Mouse (Mus musculus) intestine, embryonic 14.5 days (tissue): ENCODE measurements around the gene Mctp1. TPM values are rescaled to one million over a fixed set of nuclear protein-coding genes. Genes with fewer than 3 reads are reported as not detected.

Experiments used
- ATAC-seq: fragments of 200-750 bp; cut with Nextera tagmentation; replicated peaks from 2 replicates; pipeline ENCODE4 v1.8.0; 2017; ENCODE audit warnings: low read depth, moderate number of reproducible peaks, moderate TSS enrichment, moderate library complexity; ENCODE audit not compliant: low FRiP score, low TSS enrichment
- DNase-seq: peaks from one replicate; pipeline ENCODE4 v3.0.0-alpha.2; 2018; ENCODE audit warnings: low spot score
- H3K27ac ChIP-seq: fragments of 300-500 bp; sonication (generic); 2 replicates; pipeline ENCODE4 v1.5.1; 2014; ENCODE audit warnings: low read depth, mild to moderate bottlenecking, control low read depth
- H3K27me3 ChIP-seq: fragments of 300-500 bp; sonication (generic); replicated peaks from 2 replicates; pipeline ENCODE4 v1.6.1; 2014; ENCODE audit warnings: low read length, control low read depth; ENCODE audit not compliant: control insufficient read depth, insufficient read depth
- H3K36me3 ChIP-seq: fragments of 300-500 bp; sonication (generic); 2 replicates; pipeline ENCODE4 v1.6.1; 2014; ENCODE audit warnings: low read length, control low read depth; ENCODE audit not compliant: control insufficient read depth, insufficient read depth
- H3K4me1 ChIP-seq: fragments of 300-500 bp; sonication (generic); replicated peaks from 2 replicates; pipeline ENCODE4 v1.6.1; 2014; ENCODE audit warnings: low read length, control low read depth, mixed read lengths; ENCODE audit not compliant: control insufficient read depth, insufficient read depth
- H3K4me2 ChIP-seq: fragments of 300-500 bp; sonication (generic); 2 replicates; pipeline ENCODE4 v1.6.1; 2014; ENCODE audit warnings: low read length
- H3K4me3 ChIP-seq: fragments of 300-500 bp; sonication (generic); 2 replicates; pipeline ENCODE4 v1.5.1; 2014; ENCODE audit warnings: low read depth, low read length, control low read depth, mixed read lengths
- H3K9ac ChIP-seq: fragments of 300-500 bp; sonication (generic); 2 replicates; pipeline ENCODE4 v1.6.1; 2014; ENCODE audit warnings: mild to moderate bottlenecking, low read length
- H3K9me3 ChIP-seq: fragments of 300-500 bp; sonication (generic); 2 replicates; pipeline ENCODE4 v1.6.1; 2016; ENCODE audit warnings: low read length, control low read depth; ENCODE audit not compliant: control insufficient read depth
- WGBS: fragments of 180-500 bp; shearing (Covaris S2); extraction: QIAGEN DNeasy Blood & Tissue Kit; methylation state at CpG from one replicate; pipeline ENCODE4 v1.1.7; 2014; 5-methylcytosine and 5-hydroxymethylcytosine counted together
- polyA plus RNA-seq: library from polyadenylated mRNA; unstranded; fragments of >200 nt; fragmentation: Nextera tagmentation; extraction: Ambion mirVana; gene quantifications from 2 replicates; pipeline ENCODE4 v1.2.1, GENCODE M21; 2014

The Mctp1 gene
- polyA plus RNA-seq, 1 experiment from 2014 or later: 0.78 TPM

DNA sequence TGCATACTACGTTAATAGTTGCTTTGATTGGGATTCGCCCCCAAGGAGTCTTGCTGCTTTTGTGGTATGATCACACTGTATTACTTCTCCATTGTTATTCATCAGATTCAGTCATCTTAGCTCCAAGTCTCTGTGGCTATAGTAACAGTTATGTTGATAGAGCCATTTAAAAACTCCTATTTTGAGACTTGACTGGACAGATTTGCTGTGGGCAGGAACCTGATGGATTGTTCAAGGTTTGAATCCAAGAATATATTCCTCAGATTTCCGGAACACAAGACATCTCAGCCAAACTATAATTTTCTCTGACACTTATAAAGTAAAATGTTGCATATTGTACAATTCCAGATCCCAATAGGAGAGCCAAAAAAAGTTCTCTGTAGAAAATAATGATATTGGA, 443.4 kb downstream of the Mctp1 start:
- Histone ChIP-seq H3K27me3 (no peaks in the 10 kb centered on the region), H3K9me3 (no peaks in the 10 kb centered on the region), H3K4me2 (no peak overlapping the region), H3K36me3 (no peaks in the 10 kb centered on the region), H3K27ac (no peak overlapping the region), H3K9ac (no peak overlapping the region), H3K4me3 (no peak overlapping the region), H3K4me1 (no peaks in the 10 kb centered on the region)
- DNase-seq (no peak), ATAC-seq (no peak)
- 85% methylated on average over 3 of the region's 3 CpGs for WGBS

DNA sequence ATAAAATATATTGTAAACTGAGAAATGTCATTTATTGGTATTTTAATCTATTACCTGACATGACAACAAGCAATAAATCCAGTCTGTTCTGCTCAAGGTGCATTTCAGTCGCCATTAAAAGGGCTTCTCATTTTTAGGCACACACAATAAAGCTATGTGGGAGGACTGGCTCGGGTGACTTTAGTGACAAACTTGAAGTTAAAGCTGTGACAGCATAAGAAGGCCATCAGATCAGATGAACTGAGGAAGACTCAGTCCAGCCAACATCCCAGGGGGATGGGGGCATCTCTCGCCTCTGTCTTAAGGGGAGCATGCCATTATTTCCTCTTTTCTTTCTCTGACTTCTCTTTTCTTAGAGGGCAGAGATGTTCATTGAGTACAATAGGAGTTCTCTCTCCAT, 453.7 kb downstream of the Mctp1 start:
- no peak for DNase-seq
- no peak overlapping the region for H3K4me2 ChIP-seq
- H3K27ac ChIP-seq: no peak overlapping the region
- no peak overlapping the region for H3K9ac ChIP-seq
- no peak overlapping the region for H3K4me3 ChIP-seq
- 68% methylated on average over 3 of the region's 3 CpGs for WGBS
- H3K4me1 ChIP-seq: no peaks in the 10 kb centered on the region
- no peaks in the 10 kb centered on the region for H3K9me3 ChIP-seq
- H3K36me3 ChIP-seq: no peaks in the 10 kb centered on the region
- no peaks in the 10 kb centered on the region for H3K27me3 ChIP-seq
- no peak for ATAC-seq

DNA sequence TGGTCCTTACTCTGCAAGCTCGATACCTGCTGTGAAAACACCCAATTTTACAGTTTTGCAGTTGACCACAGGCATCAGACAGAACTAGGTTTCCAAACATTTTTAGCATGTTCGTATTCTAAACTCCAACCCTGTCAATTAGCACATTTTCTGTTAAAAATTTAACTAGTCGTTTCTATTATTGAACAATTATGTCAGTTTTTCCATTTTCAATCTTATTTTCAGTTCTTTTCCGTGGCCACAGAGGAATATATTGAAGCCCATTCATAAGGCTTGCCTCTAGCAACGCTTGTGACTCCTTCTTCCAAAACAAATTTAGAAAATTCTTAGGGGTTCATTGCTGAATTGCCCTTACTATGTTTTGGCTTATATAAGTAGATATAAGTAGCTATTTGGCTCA, 456.4 kb downstream of the Mctp1 start:
- H3K27me3 ChIP-seq: no peaks in the 10 kb centered on the region
- 77% methylated on average over 5 of the region's 5 CpGs for WGBS
- no peak overlapping the region for H3K4me3 ChIP-seq
- H3K4me2 ChIP-seq: no peak overlapping the region
- H3K9ac ChIP-seq: no peak overlapping the region
- H3K27ac ChIP-seq: no peak overlapping the region
- no peak for ATAC-seq
- no peak for DNase-seq
- H3K4me1 ChIP-seq: no peaks in the 10 kb centered on the region
- no peaks in the 10 kb centered on the region for H3K9me3 ChIP-seq
- H3K36me3 ChIP-seq: no peaks in the 10 kb centered on the region

DNA sequence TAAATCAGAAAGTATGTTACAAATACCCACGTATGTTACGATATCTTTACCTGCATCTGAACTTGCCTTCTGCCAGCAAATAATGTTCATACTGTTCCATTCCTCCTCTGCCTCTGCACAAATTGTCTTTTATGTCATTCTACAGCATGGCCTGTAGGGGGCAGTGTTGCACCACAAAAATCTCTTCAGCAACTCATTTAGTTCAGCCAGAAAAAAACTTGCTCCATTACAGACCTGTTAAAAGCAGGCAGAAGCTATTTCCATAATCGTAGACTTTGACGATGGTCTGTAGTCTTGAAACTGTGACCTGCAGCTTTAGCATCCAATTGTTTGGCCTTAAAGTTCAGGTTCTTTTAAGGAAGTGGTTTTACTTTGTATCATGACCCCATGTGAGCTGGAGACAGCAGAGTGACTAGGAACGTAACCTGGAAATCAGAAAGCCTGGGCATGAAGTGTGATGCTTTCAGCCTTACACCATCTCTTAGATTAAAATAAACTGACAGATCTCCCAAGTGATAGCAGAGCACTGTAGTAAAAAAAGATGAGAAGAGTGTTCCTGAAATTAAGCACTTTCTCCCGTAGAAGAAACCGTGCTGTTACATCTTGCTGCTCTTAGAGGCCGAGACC, 460.4 kb downstream of the Mctp1 start:
- Histone ChIP-seq H3K4me1 (no peaks in the 10 kb centered on the region), H3K27me3 (no peaks in the 10 kb centered on the region), H3K27ac (no peak overlapping the region), H3K4me3 (no peak overlapping the region), H3K9ac (no peak overlapping the region), H3K9me3 (no peaks in the 10 kb centered on the region), H3K4me2 (no peak overlapping the region), H3K36me3 (no peaks in the 10 kb centered on the region)
- DNase-seq (peak; percentile 82), ATAC-seq (no peak; the same call in 1 of the 2 replicates)
- WGBS: 55% methylated on average over 8 of the region's 8 CpGs

DNA sequence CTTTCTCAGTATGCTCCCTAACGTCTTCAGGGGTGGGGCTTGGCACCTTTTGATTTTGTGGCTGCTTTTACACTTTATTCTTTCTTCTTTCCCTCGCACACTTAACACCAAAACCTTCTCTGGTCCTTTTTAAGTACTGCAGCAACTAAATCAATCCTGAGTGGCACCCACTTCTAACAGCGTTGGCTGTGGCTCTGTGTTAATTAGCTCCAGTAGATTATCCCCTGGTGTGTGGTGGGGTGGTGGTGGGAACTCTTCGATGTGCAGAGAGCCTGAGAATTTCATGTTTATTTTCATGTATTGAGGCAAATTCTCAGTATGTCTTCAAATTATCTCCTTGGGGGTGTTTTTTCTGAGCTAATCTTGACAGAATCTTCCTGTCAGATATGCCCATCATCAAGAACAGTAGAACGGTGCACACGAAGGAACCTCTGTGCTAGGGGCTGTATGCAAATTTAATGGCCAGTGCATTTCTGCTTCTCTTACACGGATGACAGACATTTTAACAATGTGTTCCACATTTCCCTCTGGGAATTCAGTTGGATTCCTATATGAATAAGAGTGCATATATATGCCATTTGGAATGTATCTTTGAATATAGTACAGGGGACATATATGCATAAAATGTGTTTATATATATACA, 466.2 kb downstream of the Mctp1 start:
- Histone ChIP-seq H3K4me1 (no peaks in the 10 kb centered on the region), H3K4me3 (no peak overlapping the region), H3K9me3 (no peaks in the 10 kb centered on the region), H3K36me3 (no peaks in the 10 kb centered on the region), H3K4me2 (no peak overlapping the region), H3K27me3 (no peaks in the 10 kb centered on the region), H3K27ac (no peak overlapping the region), H3K9ac (no peak overlapping the region)
- DNase-seq: no peak
- 58% methylated on average over 7 of the region's 7 CpGs for WGBS
- ATAC-seq: no peak

DNA sequence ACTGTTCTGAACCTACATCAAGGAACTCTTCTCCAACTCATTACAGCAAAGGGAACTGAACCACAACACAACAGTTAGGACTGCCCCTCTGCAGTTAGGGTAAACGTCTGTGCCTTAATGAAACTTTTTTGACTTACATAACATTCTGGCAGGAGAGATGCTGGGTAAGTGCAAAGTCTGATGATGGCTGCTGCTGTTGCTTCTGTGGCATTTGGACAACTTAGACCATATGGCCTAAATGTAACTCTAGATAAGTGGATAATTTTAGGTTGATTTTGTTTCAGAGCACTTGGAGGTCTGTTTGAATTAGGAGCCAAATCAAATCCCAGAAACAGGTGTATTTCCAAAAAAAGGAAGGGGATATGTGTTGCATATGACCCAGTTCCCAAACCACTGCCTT, 470.0 kb downstream of the Mctp1 start:
- no peaks in the 10 kb centered on the region for H3K36me3 ChIP-seq
- no peak for DNase-seq
- H3K4me3 ChIP-seq: no peak overlapping the region
- no peaks in the 10 kb centered on the region; the same call in 1 of the 2 replicates for H3K4me1 ChIP-seq
- 37% methylated on average over 1 of the region's 1 CpGs for WGBS
- ATAC-seq: no peak
- no peak overlapping the region for H3K27ac ChIP-seq
- no peak overlapping the region for H3K9ac ChIP-seq
- H3K4me2 ChIP-seq: no peak overlapping the region
- H3K27me3 ChIP-seq: no peaks in the 10 kb centered on the region
- H3K9me3 ChIP-seq: no peaks in the 10 kb centered on the region

DNA sequence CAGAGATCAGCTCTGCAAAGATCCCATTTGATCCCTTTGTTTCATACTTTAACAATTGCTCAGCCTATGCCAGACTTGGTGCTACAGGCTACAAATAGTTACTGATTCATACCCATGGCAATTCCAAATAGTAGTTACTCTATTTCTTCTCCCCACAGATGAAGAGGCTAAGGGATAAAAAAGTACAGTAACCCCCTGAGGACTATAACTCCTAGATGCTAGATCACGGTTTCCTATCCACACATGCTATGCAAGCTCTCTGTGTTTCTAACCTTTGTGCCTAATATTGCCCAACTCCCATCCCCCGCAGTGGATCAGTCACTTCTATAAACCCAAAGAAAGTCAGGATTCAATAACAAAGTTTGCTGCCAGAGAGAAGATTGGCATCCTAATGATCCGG, 470.7 kb downstream of the Mctp1 start:
- no peaks in the 10 kb centered on the region for H3K27me3 ChIP-seq
- ATAC-seq (no peak), DNase-seq (no peak)
- H3K27ac ChIP-seq: no peak overlapping the region
- no peak overlapping the region for H3K4me3 ChIP-seq
- H3K9ac ChIP-seq: no peak overlapping the region
- WGBS: 85% methylated on average over 3 of the region's 3 CpGs
- H3K9me3 ChIP-seq: no peaks in the 10 kb centered on the region
- no peaks in the 10 kb centered on the region; the same call in 1 of the 2 replicates for H3K4me1 ChIP-seq
- no peaks in the 10 kb centered on the region for H3K36me3 ChIP-seq
- no peak overlapping the region for H3K4me2 ChIP-seq

DNA sequence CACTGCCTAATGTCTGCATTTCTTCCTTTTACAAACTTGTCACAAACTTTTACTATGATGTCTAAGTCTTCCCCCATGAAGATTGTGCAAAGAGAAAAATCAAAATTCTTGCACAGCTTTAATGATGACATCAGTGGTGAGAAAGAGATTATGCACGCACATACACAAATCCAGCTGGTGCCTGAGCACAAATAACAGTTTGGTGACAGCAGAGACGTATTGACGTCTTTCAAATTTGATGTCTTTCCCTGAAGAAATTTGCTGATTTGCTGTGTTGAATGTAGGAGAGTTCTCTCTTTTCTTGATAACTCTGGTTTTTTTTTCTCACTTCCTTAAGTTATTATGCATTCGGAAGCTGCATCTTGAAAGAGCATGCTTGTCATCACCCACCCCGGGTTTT, 472.7 kb downstream of the Mctp1 start:
- DNase-seq (no peak), ATAC-seq (no peak)
- Histone ChIP-seq H3K4me1 (no peaks in the 10 kb centered on the region; the same call in 1 of the 2 replicates), H3K27me3 (no peaks in the 10 kb centered on the region), H3K4me2 (no peak overlapping the region), H3K9me3 (no peaks in the 10 kb centered on the region), H3K9ac (no peak overlapping the region), H3K27ac (no peak overlapping the region), H3K4me3 (no peak overlapping the region), H3K36me3 (no peaks in the 10 kb centered on the region)
- 63% methylated on average over 5 of the region's 5 CpGs for WGBS

DNA sequence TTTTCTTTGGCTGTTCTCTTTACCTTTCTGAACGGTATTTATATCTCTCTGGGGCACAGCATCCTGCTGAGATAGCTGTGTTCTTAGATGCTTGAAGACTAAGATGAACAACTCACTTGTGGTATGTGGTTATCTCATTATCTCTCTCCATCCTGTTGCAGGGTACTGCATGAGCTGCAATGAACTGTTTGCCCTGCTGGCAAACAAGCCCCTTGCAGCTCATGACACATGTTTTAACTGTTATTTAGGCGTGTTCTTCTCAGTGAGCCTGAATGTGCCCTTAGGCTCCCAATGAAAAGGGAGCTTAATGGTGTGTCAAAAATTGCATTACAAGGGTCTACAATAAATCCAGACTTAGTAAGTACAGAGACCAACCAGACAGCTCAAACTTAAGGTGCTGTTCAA, 473.7 kb downstream of the Mctp1 start:
- H3K4me2 ChIP-seq: no peak overlapping the region
- 42% methylated on average over 2 of the region's 2 CpGs for WGBS
- no peak overlapping the region for H3K27ac ChIP-seq
- no peak overlapping the region for H3K9ac ChIP-seq
- H3K9me3 ChIP-seq: no peaks in the 10 kb centered on the region
- no peaks in the 10 kb centered on the region for H3K36me3 ChIP-seq
- no peak overlapping the region for H3K4me3 ChIP-seq
- ATAC-seq (no peak), DNase-seq (no peak)
- H3K27me3 ChIP-seq: no peaks in the 10 kb centered on the region
- H3K4me1 ChIP-seq: no peaks in the 10 kb centered on the region; the same call in 1 of the 2 replicates
